Mouse (Mus musculus): Measurements from ENCODE around the gene Wfdc21.

- TF ChIP-seq CTCF (IDR thresholded peaks at IDR 0.05; ENCODE audit: low read depth, low read length) (no peak), POLR2A (IDR thresholded peaks at IDR 0.05; ENCODE audit: insufficient read depth, low read length) (no peak)
Measured at GRCm38 (mm10) chr11:83709683-83710082, 37.1 kb upstream of the Wfdc21 start.

All from ES-Bruce4 (cell line).